Mouse (Mus musculus): ENCODE measurements around the gene Ppfibp1. TPM values are rescaled to one million over a fixed set of nuclear protein-coding genes. Genes with fewer than 3 reads are reported as not detected.
A peak's percentile ranks its signal among the peaks of the same experiment; 100 is the strongest.

Gene Ppfibp1
- total RNA-seq, 2 experiments from 2014 or later = 54.4 to 65.7 TPM

- DNase-seq (ENCODE audit: low spot score) = no peak
Measured at GRCm38 (mm10) chr6:146912835-146913488, 24.7 kb downstream of the Ppfibp1 start.

GRCm38 (mm10) chr6:146913489-146914198 is 25.4 kb downstream of the Ppfibp1 start:
- no peak for DNase-seq (ENCODE audit: low spot score)

GRCm38 (mm10) chr6:146915808-146916207 is 27.5 kb downstream of the Ppfibp1 start:
- no peak for DNase-seq (ENCODE audit: low spot score)

- no peak for DNase-seq (ENCODE audit: low spot score)
Measured at GRCm38 (mm10) chr6:146917396-146917795, 29.1 kb downstream of the Ppfibp1 start.

- no peak for DNase-seq (ENCODE audit: low spot score)
Measured at GRCm38 (mm10) chr6:146918341-146918740, 30.1 kb downstream of the Ppfibp1 start.

GRCm38 (mm10) chr6:146926415-146926980 is 38.2 kb downstream of the Ppfibp1 start:
- DNase-seq (ENCODE audit: low spot score) = no peak

GRCm38 (mm10) chr6:146928108-146928507 is 39.8 kb downstream of the Ppfibp1 start:
- no peak for DNase-seq (ENCODE audit: low spot score)

GRCm38 (mm10) chr6:146929031-146929430 is 40.7 kb downstream of the Ppfibp1 start:
- no peak for DNase-seq (ENCODE audit: low spot score)

GRCm38 (mm10) chr6:146933123-146933522 is 44.8 kb downstream of the Ppfibp1 start:
- peak; percentile 24 for DNase-seq (ENCODE audit: low spot score)

GRCm38 (mm10) chr6:146935957-146936356 is 47.7 kb downstream of the Ppfibp1 start:
- peak; percentile 64 for DNase-seq (ENCODE audit: low spot score)

- DNase-seq (ENCODE audit: low spot score) = no peak
Measured at GRCm38 (mm10) chr6:146939026-146939425, 50.7 kb downstream of the Ppfibp1 start.

- DNase-seq (ENCODE audit: low spot score) = no peak
Measured at GRCm38 (mm10) chr6:146941505-146942275, 53.4 kb downstream of the Ppfibp1 start.

- no peak for DNase-seq (ENCODE audit: low spot score)
Measured at GRCm38 (mm10) chr6:146944009-146944408, 55.7 kb downstream of the Ppfibp1 start.

- no peak for DNase-seq (ENCODE audit: low spot score)
Measured at GRCm38 (mm10) chr6:146944830-146945229, 56.5 kb downstream of the Ppfibp1 start.

- DNase-seq (ENCODE audit: low spot score) = no peak
Measured at GRCm38 (mm10) chr6:146946327-146947029, 58.2 kb downstream of the Ppfibp1 start.

GRCm38 (mm10) chr6:146947186-146947585 is 58.9 kb downstream of the Ppfibp1 start:
- no peak for DNase-seq (ENCODE audit: low spot score)

- no peak for DNase-seq (ENCODE audit: low spot score)
Measured at GRCm38 (mm10) chr6:146949682-146950453, 61.6 kb downstream of the Ppfibp1 start.

GRCm38 (mm10) chr6:146950454-146950832 is 62.2 kb downstream of the Ppfibp1 start:
- DNase-seq (ENCODE audit: low spot score) = no peak

- no peak for DNase-seq (ENCODE audit: low spot score)
Measured at GRCm38 (mm10) chr6:146954258-146954657, 66.0 kb downstream of the Ppfibp1 start, which contains the start of gene 1700034J05Rik. 1700034J05Rik (minus strand) TSS chr6:146954422.

- DNase-seq (ENCODE audit: low spot score) = no peak
Measured at GRCm38 (mm10) chr6:146955475-146955874, 67.2 kb downstream of the Ppfibp1 start.
